Mouse (Mus musculus) erythroblast, adult 5-6 weeks (primary cell): Measurements from ENCODE around the gene BC053393. TPM values are rescaled to one million over a fixed set of nuclear protein-coding genes. Genes with fewer than 3 reads are reported as not detected.

Source experiments
- ATAC-seq: replicated peaks from 2 replicates; pipeline ENCODE4 v1.8.0; 2016; ENCODE audit warnings: moderate number of reproducible peaks, mild to moderate bottlenecking, moderate TSS enrichment, inconsistent platforms; ENCODE audit not compliant: poor library complexity, low FRiP score, severe bottlenecking
- total RNA-seq, 2 experiments: library from RNA; stranded (forward) in 1 of 2; stranded (reverse) in 1 of 2; fragments of 150-400 nt in 1 of 2; fragments of 200-764, 138-1000 nt in 1 of 2; gene quantifications; 2 replicates each; pipeline versions ENCODE4 v1.2.3 to v1.2.4; 2015 to 2017; ENCODE audit warnings: low replicate concordance in 2 of 2

BC053393 gene
- total RNA-seq, 2 experiments from 2014 or later = not detected

DNA sequence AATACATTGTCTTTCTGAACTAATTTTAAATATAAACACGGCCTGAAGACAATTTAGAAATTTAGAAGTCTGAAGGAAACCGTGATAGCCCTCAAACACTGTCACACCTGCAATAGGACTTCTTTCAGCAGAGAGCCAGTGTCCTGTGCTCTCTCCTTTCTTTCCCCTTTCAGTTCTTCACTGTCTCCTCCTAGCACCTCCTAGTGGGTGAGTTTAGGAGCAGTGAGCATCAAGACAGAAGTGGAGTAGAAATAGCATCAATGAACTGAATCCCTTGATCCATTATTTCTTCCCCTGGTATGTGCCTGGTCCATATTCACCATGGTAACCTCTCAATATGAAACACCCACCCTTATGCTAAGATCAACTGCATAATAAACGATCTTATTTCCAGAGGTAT, 65.2 kb downstream of the BC053393 start:
- ATAC-seq = no peak

Other genes starting within 250 kb of the BC053393 start
- not detected in 2 replicates for gene Itk, start 182.0 kb upstream of the BC053393 start, total RNA-seq (2015; ENCODE audit: low replicate concordance)
- gene Itk, start 182.0 kb upstream of the BC053393 start, total RNA-seq (2017; ENCODE audit: low replicate concordance) = 0.56 and 1.5 TPM in 2 replicates
- not detected in 2 replicates for gene Fam71b, start 175.0 kb upstream of the BC053393 start, total RNA-seq (2015; ENCODE audit: low replicate concordance)
- gene Fam71b, start 175.0 kb upstream of the BC053393 start, total RNA-seq (2017; ENCODE audit: low replicate concordance) = not detected in 2 replicates
- gene Med7, start 134.6 kb upstream of the BC053393 start, total RNA-seq (2015; ENCODE audit: low replicate concordance) = 62.1 and 110 TPM in 2 replicates
- 35.3 and 40.0 TPM in 2 replicates for gene Med7, start 134.6 kb upstream of the BC053393 start, total RNA-seq (2017; ENCODE audit: low replicate concordance)
- gene Havcr2, start 116.6 kb upstream of the BC053393 start, total RNA-seq (2015; ENCODE audit: low replicate concordance) = 0.19 and 1.5 TPM in 2 replicates
- gene Havcr2, start 116.6 kb upstream of the BC053393 start, total RNA-seq (2017; ENCODE audit: low replicate concordance) = 1.8 and 3.5 TPM in 2 replicates
- gene Gm12169, start 47.3 kb upstream of the BC053393 start, total RNA-seq (2015; ENCODE audit: low replicate concordance) = not detected in 2 replicates
- gene Gm12169, start 47.3 kb upstream of the BC053393 start, total RNA-seq (2017; ENCODE audit: low replicate concordance) = not detected in 2 replicates
- not detected in 2 replicates for gene Dppa1, start 57.7 kb downstream of the BC053393 start, total RNA-seq (2015; ENCODE audit: low replicate concordance)
- gene Dppa1, start 57.7 kb downstream of the BC053393 start, total RNA-seq (2017; ENCODE audit: low replicate concordance) = not detected in 2 replicates
- not detected in 2 replicates for gene Timd2, start 135.5 kb downstream of the BC053393 start, total RNA-seq (2015; ENCODE audit: low replicate concordance)
- gene Timd2, start 135.5 kb downstream of the BC053393 start, total RNA-seq (2017; ENCODE audit: low replicate concordance) = not detected in 2 replicates
- not detected in 2 replicates for gene Havcr1, start 163.5 kb downstream of the BC053393 start, total RNA-seq (2015; ENCODE audit: low replicate concordance)
- 0.26 TPM in 1 of 2 replicates, not detected in the other for gene Havcr1, start 163.5 kb downstream of the BC053393 start, total RNA-seq (2017; ENCODE audit: low replicate concordance)
- 2.1 and 7.5 TPM in 2 replicates for gene Timd4, start 239.3 kb downstream of the BC053393 start, total RNA-seq (2015; ENCODE audit: low replicate concordance)
- 2.2 and 5.6 TPM in 2 replicates for gene Timd4, start 239.3 kb downstream of the BC053393 start, total RNA-seq (2017; ENCODE audit: low replicate concordance)